Mouse (Mus musculus): ENCODE measurements around the gene Kmt2b. TPM values are rescaled to one million over a fixed set of nuclear protein-coding genes. Genes with fewer than 3 reads are reported as not detected.
A peak's percentile ranks its signal among the peaks of the same experiment; 100 is the strongest.

Kmt2b gene
- total and polyA plus RNA-seq, 3 experiments, result 15.6 to 48.2 TPM; not detected in 1

DNA sequence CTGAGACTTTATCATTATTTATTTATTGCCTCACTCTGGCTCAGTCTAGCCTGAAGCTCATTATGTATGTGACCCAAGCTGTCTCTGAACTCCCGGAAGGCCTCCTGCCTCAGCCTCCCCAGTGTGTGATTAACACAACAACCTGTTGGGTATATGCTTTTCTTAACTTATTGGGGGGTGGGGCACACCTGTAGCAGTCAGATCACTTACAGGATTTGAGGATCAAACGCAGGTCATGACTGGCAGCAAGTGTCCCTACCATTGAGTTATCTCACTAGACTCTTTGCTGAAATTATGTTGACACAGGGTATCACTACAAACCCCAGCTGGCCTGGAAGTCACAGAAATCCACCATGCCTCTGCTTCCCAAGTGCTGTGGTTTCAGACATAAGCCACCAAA lies 28.2 kb downstream of the Kmt2b start:
- H3K79me2 ChIP-seq (ENCODE audit: control insufficient read depth, insufficient read depth, low read length, poor library complexity), result peaks cover 18% of the 10 kb centered on the region
- TF ChIP-seq TAL1 (IDR thresholded peaks at IDR 0.05; ENCODE audit: low read length) (no peak), USF2 (IDR thresholded peaks at IDR 0.05; ENCODE audit: borderline replicate concordance in 1 of 2, insufficient read depth in 1 of 2, low read depth in 1 of 2, low read length in 2 of 2) (no peak), GABPA (IDR thresholded peaks at IDR 0.05; ENCODE audit: low read depth, low read length) (no peak), POLR2A (IDR thresholded peaks at IDR 0.05; ENCODE audit: control insufficient read depth in 1 of 2, insufficient read depth in 1 of 2, low read depth in 1 of 2, low read length in 2 of 2, poor library complexity in 1 of 2) (no peak), E2F4 (IDR thresholded peaks at IDR 0.05; ENCODE audit: borderline replicate concordance, low read depth, low read length) (no peak), CHD2 (IDR thresholded peaks at IDR 0.05; ENCODE audit: low read length) (no peak), MYC (IDR thresholded peaks at IDR 0.05; ENCODE audit: low read depth, low read length) (no peak), RCOR1 (IDR thresholded peaks at IDR 0.05; ENCODE audit: low read depth, low read length) (no peak), ELF1 (IDR thresholded peaks at IDR 0.05; ENCODE audit: low read depth, low read length) (no peak), MAZ (IDR thresholded peaks at IDR 0.05; ENCODE audit: low read depth, low read length) (no peak)
- H3K27me3 ChIP-seq (ENCODE audit: control insufficient read depth in 1 of 2, insufficient read depth in 2 of 2, low read length in 2 of 2), result no peaks in the 10 kb centered on the region
- H3K9me3 ChIP-seq (replicated peaks; ENCODE audit: insufficient read depth, low read length), result no peaks in the 10 kb centered on the region
- peaks cover 0 to 8% of the 10 kb centered on the region in 2 experiments; a peak in 2 of 4 replicates for H3K36me3 ChIP-seq (ENCODE audit: control insufficient read depth in 1 of 2, insufficient read depth in 2 of 2, low read length in 2 of 2)
- no peak for DNase-seq (ENCODE audit: low read depth, low spot score)
- peaks cover 2 to 16% of the 10 kb centered on the region in 2 experiments; a peak in 2 of 4 replicates for H3K4me1 ChIP-seq (ENCODE audit: control insufficient read depth in 1 of 2, insufficient read depth in 2 of 2, low read length in 2 of 2)
- no peak overlapping the region; a peak in 1 of 4 replicates for H3K4me3 ChIP-seq (ENCODE audit: control insufficient read depth in 1 of 2, insufficient read depth in 1 of 2, low read depth in 2 of 2, low read length in 2 of 2)
- no peak overlapping the region for H3K27ac ChIP-seq (ENCODE audit: control insufficient read depth, low read depth, low read length)
- H3K9ac ChIP-seq (ENCODE audit: control insufficient read depth, low read depth, low read length, poor library complexity, severe bottlenecking), result no peak overlapping the region; the same call in 1 of the 2 replicates

DNA sequence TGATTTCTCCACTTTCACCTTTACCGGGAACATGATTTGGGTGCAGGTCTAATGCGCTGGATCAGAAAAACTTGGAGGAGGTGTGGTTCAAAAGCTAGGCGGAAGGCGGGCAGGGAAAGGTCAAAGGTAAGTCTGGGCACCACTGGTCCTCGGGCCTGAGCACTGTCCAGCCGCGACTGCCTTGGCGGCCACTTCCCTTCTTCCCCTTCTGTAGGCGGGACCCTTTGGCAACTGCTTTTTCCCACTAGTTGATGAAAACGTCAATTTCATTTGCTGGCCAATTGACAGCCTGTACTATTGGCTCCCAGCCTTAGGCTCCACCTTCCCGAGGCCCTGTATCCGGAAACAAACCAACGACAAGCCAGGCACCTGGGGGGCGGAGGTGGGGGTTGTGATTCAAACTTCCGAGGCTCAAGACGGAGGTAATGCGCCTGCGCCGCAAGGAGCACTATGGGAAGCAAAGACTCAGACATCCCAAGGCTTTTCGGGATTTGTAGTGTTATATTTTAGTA lies 29.0 kb downstream of the Kmt2b start, which contains the start of gene Lin37:
TSS of gene Lin37 (minus strand) at position 396 of the 512 bp plus-strand sequence.
- Histone ChIP-seq H3K79me2 (ENCODE audit: control insufficient read depth, insufficient read depth, low read length, poor library complexity) (peaks cover 18% of the 10 kb centered on the region), H3K4me3 (ENCODE audit: control insufficient read depth in 1 of 2, insufficient read depth in 1 of 2, low read depth in 2 of 2, low read length in 2 of 2) (peak within 1 kb of the TSS; percentile 80 to 85), H3K9me3 (replicated peaks; ENCODE audit: insufficient read depth, low read length) (no peaks in the 10 kb centered on the region), H3K4me1 (ENCODE audit: control insufficient read depth in 1 of 2, insufficient read depth in 2 of 2, low read length in 2 of 2) (peaks cover 2 to 16% of the 10 kb centered on the region in 2 experiments; a peak in 2 of 4 replicates), H3K27ac (ENCODE audit: control insufficient read depth, low read depth, low read length) (peak within 1 kb of the TSS; percentile 56), H3K9ac (ENCODE audit: control insufficient read depth, low read depth, low read length, poor library complexity, severe bottlenecking) (peak within 1 kb of the TSS; percentile 75), H3K36me3 (ENCODE audit: control insufficient read depth in 1 of 2, insufficient read depth in 2 of 2, low read length in 2 of 2) (peaks cover 0 to 8% of the 10 kb centered on the region in 2 experiments; a peak in 2 of 4 replicates), H3K27me3 (ENCODE audit: control insufficient read depth in 1 of 2, insufficient read depth in 2 of 2, low read length in 2 of 2) (no peaks in the 10 kb centered on the region)
- DNase-seq (ENCODE audit: low read depth, low spot score), result peak; percentile 99
- TF ChIP-seq CHD1 (IDR thresholded peaks at IDR 0.05; ENCODE audit: low read depth, low read length) (no peak), SMC3 (IDR thresholded peaks at IDR 0.05; ENCODE audit: low read depth, low read length) (no peak), CHD2 (IDR thresholded peaks at IDR 0.05; ENCODE audit: low read length) (peak; percentile 77), ZC3H11A (IDR thresholded peaks at IDR 0.05; ENCODE audit: low read depth, low read length) (no peak), UBTF (IDR thresholded peaks at IDR 0.05; ENCODE audit: borderline replicate concordance, insufficient read depth, low read depth, low read length) (no peak), RAD21 (IDR thresholded peaks at IDR 0.05; ENCODE audit: low read depth, low read length) (no peak), HCFC1 (IDR thresholded peaks at IDR 0.05; ENCODE audit: low read depth, low read length) (peak; percentile 93), POLR2AphosphoS2 (IDR thresholded peaks at IDR 0.05; ENCODE audit: low read length) (peak; percentile 50; the same call in 1 of the 2 replicates), E2F4 (IDR thresholded peaks at IDR 0.05; ENCODE audit: borderline replicate concordance, low read depth, low read length) (no peak), TAL1 (IDR thresholded peaks at IDR 0.05; ENCODE audit: low read length) (no peak), GABPA (IDR thresholded peaks at IDR 0.05; ENCODE audit: low read depth, low read length) (no peak), ETS1 (IDR thresholded peaks at IDR 0.05; ENCODE audit: low read depth, low read length) (0 out of 2 replicates have a peak, but pooled peaks have one; percentile 20), MYB (IDR thresholded peaks at IDR 0.05; ENCODE audit: low read depth, low read length) (no peak), KAT2A (conservative IDR thresholded peaks at IDR 0.05; ENCODE audit: low read depth, low read length) (peak; percentile 80), TCF12 (IDR thresholded peaks at IDR 0.05; ENCODE audit: low read depth, low read length) (peak; percentile 50), MAZ (IDR thresholded peaks at IDR 0.05; ENCODE audit: low read depth, low read length) (peak; percentile 94), POLR2A (IDR thresholded peaks at IDR 0.05; ENCODE audit: control insufficient read depth in 1 of 2, insufficient read depth in 1 of 2, low read depth in 1 of 2, low read length in 2 of 2, poor library complexity in 1 of 2) (peak; percentile 60 to 78; a peak in 2 of 4 replicates), ZMIZ1 (IDR thresholded peaks at IDR 0.05; ENCODE audit: low read depth, low read length) (peak; percentile 60), NELFE (IDR thresholded peaks at IDR 0.05; ENCODE audit: low read depth, low read length) (peak; percentile 76), RCOR1 (IDR thresholded peaks at IDR 0.05; ENCODE audit: low read depth, low read length) (no peak), MEF2A (IDR thresholded peaks at IDR 0.05; ENCODE audit: extremely low read depth, insufficient replicate concordance, low read depth, low read length, poor library complexity, severe bottlenecking) (no peak), POLR2AphosphoS5 (IDR thresholded peaks at IDR 0.05; ENCODE audit: borderline replicate concordance, low read depth, low read length) (no peak), USF2 (IDR thresholded peaks at IDR 0.05; ENCODE audit: borderline replicate concordance in 1 of 2, insufficient read depth in 1 of 2, low read depth in 1 of 2, low read length in 2 of 2) (no peak), MAFK (IDR thresholded peaks at IDR 0.05; ENCODE audit: borderline replicate concordance, low read depth, low read length) (no peak), MYC (IDR thresholded peaks at IDR 0.05; ENCODE audit: low read depth, low read length) (peak; percentile 40; the same call in 1 of the 2 replicates), GATA1 (IDR thresholded peaks at IDR 0.05; ENCODE audit: low read depth, low read length) (no peak), EP300 (IDR thresholded peaks at IDR 0.05; ENCODE audit: low read depth in 1 of 2, low read length in 2 of 2) (peak in 1 of 2 experiments; percentile 31; a peak in 1 of 4 replicates)
